Mouse (Mus musculus): ENCODE measurements around the gene Dhx35.

DNA sequence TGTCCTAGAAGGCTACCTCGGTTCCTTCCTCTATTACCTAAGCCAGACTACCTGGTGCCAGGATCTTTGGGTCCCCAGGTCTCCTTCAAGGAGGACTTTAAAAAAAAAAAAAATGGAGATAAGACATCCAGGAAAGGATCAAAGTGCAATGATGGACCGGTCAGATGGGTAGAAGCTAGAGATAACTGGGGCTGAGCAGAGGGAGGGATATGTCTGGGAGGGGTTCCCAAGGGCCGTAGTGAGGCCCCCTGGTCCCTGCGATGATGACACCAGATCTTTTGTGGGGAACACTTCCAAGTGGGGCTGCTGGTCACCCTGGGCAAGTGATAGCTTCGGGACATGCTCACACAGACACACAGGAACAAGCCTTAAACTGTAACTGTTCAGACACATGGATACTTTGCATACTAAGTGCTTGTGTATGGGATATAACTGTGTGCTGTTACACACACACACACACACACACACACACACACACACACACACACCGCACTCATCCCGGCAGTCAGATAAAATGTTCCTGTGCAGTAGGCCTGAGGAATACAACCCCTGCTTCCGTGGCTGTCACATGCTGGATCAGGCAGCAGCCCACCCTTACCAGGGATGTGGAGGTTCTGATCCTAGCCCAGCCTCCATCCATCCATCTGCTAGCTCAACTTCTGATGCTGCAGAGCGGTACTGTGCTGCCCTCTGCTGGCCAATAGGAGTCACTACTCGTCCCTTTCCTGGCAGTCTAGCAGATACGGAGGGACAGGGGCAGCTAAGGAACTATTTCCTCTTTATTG lies 68.9 kb downstream of the Dhx35 start:
- TF ChIP-seq POLR2A (IDR thresholded peaks at IDR 0.05; ENCODE audit: insufficient read depth, low read length) (no peak), CTCF (IDR thresholded peaks at IDR 0.05; ENCODE audit: low read depth, low read length) (peak; percentile 100)

Measured in ES-Bruce4 (cell line).